Mouse (Mus musculus) intestine, embryonic 14.5 days (tissue): Measurements from ENCODE around the gene Phf8. TPM values are rescaled to one million over a fixed set of nuclear protein-coding genes. Genes with fewer than 3 reads are reported as not detected.
"Not testable (repeated sequence)": the region's sequence is repeated elsewhere in the genome, so short reads cannot be mapped to it uniquely, and the experiment has no call there.

Experiments
- ATAC-seq: fragments of 200-750 bp; cut with Nextera tagmentation; replicated peaks from 2 replicates; pipeline ENCODE4 v1.8.0; 2017; ENCODE audit warnings: low read depth, moderate number of reproducible peaks, moderate TSS enrichment, moderate library complexity; ENCODE audit not compliant: low FRiP score, low TSS enrichment
- DNase-seq: peaks from one replicate; pipeline ENCODE4 v3.0.0-alpha.2; 2018; ENCODE audit warnings: low spot score
- H3K27ac ChIP-seq: fragments of 300-500 bp; sonication (generic); 2 replicates; pipeline ENCODE4 v1.5.1; 2014; ENCODE audit warnings: low read depth, mild to moderate bottlenecking, control low read depth
- H3K27me3 ChIP-seq: fragments of 300-500 bp; sonication (generic); replicated peaks from 2 replicates; pipeline ENCODE4 v1.6.1; 2014; ENCODE audit warnings: low read length, control low read depth; ENCODE audit not compliant: control insufficient read depth, insufficient read depth
- H3K36me3 ChIP-seq: fragments of 300-500 bp; sonication (generic); 2 replicates; pipeline ENCODE4 v1.6.1; 2014; ENCODE audit warnings: low read length, control low read depth; ENCODE audit not compliant: control insufficient read depth, insufficient read depth
- H3K4me1 ChIP-seq: fragments of 300-500 bp; sonication (generic); replicated peaks from 2 replicates; pipeline ENCODE4 v1.6.1; 2014; ENCODE audit warnings: low read length, control low read depth, mixed read lengths; ENCODE audit not compliant: control insufficient read depth, insufficient read depth
- H3K4me2 ChIP-seq: fragments of 300-500 bp; sonication (generic); 2 replicates; pipeline ENCODE4 v1.6.1; 2014; ENCODE audit warnings: low read length
- H3K4me3 ChIP-seq: fragments of 300-500 bp; sonication (generic); 2 replicates; pipeline ENCODE4 v1.5.1; 2014; ENCODE audit warnings: low read depth, low read length, control low read depth, mixed read lengths
- H3K9ac ChIP-seq: fragments of 300-500 bp; sonication (generic); 2 replicates; pipeline ENCODE4 v1.6.1; 2014; ENCODE audit warnings: mild to moderate bottlenecking, low read length
- H3K9me3 ChIP-seq: fragments of 300-500 bp; sonication (generic); 2 replicates; pipeline ENCODE4 v1.6.1; 2016; ENCODE audit warnings: low read length, control low read depth; ENCODE audit not compliant: control insufficient read depth
- WGBS: fragments of 180-500 bp; shearing (Covaris S2); extraction: QIAGEN DNeasy Blood & Tissue Kit; methylation state at CpG from one replicate; pipeline ENCODE4 v1.1.7; 2014; 5-methylcytosine and 5-hydroxymethylcytosine counted together
- polyA plus RNA-seq: library from polyadenylated mRNA; unstranded; fragments of >200 nt; fragmentation: Nextera tagmentation; extraction: Ambion mirVana; gene quantifications from 2 replicates; pipeline ENCODE4 v1.2.1, GENCODE M21; 2014

Gene Phf8
- polyA plus RNA-seq, result 16.5 and 17.9 TPM in 2 replicates

DNA sequence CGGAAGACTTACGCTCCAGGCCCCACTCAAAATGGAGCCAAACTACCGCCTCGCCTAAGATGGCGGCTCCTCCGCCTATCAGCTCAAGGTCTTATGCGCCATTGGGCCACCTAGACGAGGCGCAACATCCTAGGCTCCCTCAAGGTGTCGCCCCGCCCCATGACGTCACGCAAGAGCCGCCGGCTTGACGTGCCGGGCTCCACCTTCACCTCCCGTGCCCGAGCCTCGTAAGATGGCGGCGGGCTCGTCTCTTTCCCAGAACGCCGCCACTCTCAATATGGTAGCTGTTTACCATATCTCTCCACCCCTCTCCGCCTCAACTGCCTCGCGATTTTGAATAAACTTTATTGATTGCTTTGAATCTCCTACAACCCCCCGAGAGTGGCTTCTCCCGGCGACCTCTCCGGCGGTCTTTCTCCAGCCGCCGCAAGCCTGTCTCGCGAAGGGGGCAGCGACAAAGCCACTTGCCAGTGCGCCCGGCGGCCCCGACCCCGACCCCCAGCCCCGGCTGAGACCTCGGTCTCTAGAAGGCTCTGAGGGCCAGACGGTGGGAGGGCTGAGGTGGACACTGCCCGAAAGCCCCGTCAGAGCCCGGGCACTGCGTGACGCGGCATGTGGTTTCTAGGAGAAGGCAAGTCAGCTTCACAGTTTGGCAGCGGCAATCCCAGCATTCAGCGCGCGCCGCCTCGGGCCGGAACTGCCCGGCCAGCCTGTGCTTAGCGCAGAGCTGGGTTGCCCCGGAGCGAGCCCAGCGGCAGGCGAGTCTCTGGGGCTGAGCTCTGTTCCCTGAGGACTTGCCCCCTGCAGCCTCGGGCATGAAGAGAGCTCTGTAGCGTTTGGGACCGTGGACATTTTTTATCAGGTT, at the start of gene Phf8:
Gene Phf8 (plus strand): TSS at position 215 of the 865 bp plus-strand sequence.
- H3K4me2 ChIP-seq, result peak within 1 kb of the TSS; percentile 49
- H3K4me1 ChIP-seq, result no peaks in the 10 kb centered on the region
- H3K36me3 ChIP-seq, result 0 out of 2 replicates have a peak, but pooled peaks cover 4% of the 10 kb centered on the region
- peak within 1 kb of the TSS; percentile 98 for H3K27ac ChIP-seq
- 14% methylated on average over 64 of the region's 68 CpGs for WGBS
- H3K4me3 ChIP-seq, result peak within 1 kb of the TSS; percentile 50
- ATAC-seq, result peak; percentile 98
- DNase-seq, result peak; percentile 89
- no peaks in the 10 kb centered on the region for H3K9me3 ChIP-seq
- H3K27me3 ChIP-seq, result 0 out of 2 replicates have a peak, but pooled peaks cover 3% of the 10 kb centered on the region
- peak within 1 kb of the TSS; percentile 64 for H3K9ac ChIP-seq

DNA sequence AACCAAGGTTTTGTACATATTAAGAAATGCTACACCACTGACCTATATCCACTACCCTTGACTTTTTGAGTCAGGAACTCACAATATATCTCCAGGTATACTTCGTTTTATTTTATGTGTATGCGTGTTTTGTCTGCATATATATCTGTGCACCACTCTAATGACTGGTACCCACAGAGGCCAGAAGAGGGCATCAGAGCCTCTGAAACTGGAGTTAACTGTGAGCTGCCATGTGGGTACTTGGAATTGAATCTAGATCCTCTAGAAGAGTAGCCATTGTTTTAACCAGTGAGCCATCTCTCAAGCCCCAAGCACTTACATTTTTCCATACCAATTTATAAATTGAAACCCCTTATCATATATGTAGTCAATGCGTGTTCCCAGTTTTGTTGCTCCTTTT, 32.3 kb upstream of the Phf8 start:
- H3K9me3 ChIP-seq, result no peaks in the 10 kb centered on the region
- H3K4me3 ChIP-seq, result no peak overlapping the region
- H3K36me3 ChIP-seq, result no peaks in the 10 kb centered on the region
- H3K9ac ChIP-seq, result no peak overlapping the region
- H3K27me3 ChIP-seq, result no peaks in the 10 kb centered on the region
- DNase-seq (no peak), ATAC-seq (no peak)
- H3K4me2 ChIP-seq, result no peak overlapping the region
- 82% methylated on average over 3 of the region's 3 CpGs for WGBS
- no peak overlapping the region for H3K27ac ChIP-seq
- no peaks in the 10 kb centered on the region for H3K4me1 ChIP-seq

DNA sequence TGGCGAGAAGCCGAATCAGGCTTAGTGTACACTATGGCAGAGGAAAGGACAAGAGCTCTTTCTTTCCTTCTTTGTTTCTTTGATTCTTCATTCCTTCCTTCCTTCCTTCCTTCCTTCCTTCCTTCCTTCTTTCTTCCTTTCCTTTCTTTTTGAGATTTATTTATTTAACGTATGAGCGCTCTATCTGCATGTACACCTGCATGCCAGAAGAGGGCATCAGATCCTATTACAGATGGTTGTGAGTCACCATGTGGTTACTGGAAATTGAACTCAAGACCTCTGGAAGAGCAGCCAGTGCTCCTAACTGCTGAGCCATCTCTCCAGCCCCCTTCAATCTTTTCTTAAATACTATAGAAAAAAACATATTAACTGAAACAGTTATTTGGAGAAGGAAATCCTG, 27.2 kb upstream of the Phf8 start:
- ATAC-seq, H3K9me3 ChIP-seq, H3K27ac ChIP-seq, H3K9ac ChIP-seq, H3K4me1 ChIP-seq, DNase-seq, H3K4me2 ChIP-seq, H3K4me3 ChIP-seq, H3K27me3 ChIP-seq, H3K36me3 ChIP-seq: not testable (repeated sequence)
- 90% methylated on average over 4 of the region's 4 CpGs for WGBS

DNA sequence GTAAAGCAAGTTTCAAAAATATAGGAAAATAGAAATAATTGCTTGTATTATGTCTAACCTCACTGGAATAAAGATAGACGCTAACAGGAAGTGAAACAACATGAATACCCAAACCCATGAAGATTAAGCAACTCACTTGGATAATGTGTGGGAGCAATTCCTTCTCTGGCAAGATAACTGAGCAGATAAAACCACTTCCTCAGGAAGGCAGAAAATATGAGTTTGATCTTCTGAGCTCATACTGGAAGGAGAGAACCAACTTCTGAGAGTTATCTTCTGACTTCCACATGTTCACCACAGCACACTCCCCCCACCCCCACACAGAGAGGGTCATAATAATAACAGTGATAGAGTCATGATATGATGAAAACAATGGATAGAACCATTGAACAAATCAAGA, 23.9 kb upstream of the Phf8 start:
- no peak overlapping the region for H3K4me2 ChIP-seq
- H3K9me3 ChIP-seq, result no peaks in the 10 kb centered on the region
- DNase-seq (no peak), ATAC-seq (no peak)
- H3K36me3 ChIP-seq, result no peaks in the 10 kb centered on the region
- 80% methylated on average over 1 of the region's 1 CpGs for WGBS
- no peaks in the 10 kb centered on the region for H3K4me1 ChIP-seq
- H3K9ac ChIP-seq, result no peak overlapping the region
- no peaks in the 10 kb centered on the region for H3K27me3 ChIP-seq
- no peak overlapping the region for H3K27ac ChIP-seq
- no peak overlapping the region for H3K4me3 ChIP-seq

DNA sequence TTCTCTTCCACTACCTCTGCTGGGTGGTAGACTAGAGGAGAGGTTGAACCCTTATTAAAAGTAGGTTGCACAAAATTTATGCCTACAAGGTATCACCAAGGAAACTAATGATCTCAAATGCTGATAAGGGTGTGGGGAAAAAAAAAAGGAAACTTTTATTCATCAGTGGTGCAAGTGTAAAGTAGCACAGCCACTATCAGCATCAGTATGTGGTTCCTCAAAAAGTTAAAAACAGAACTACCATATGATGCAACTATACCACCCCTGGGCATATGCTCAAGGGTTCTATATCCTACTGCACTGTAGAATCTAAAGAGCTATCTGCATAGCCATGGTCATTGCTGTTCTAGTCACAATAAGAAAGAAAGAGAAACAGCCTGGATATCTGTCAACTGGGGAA, 11.9 kb upstream of the Phf8 start:
- H3K4me3 ChIP-seq, result no peak overlapping the region
- H3K9ac ChIP-seq, result no peak overlapping the region
- ATAC-seq (no peak), DNase-seq (no peak)
- H3K4me2 ChIP-seq, result no peak overlapping the region
- H3K27ac ChIP-seq, result no peak overlapping the region
- no peaks in the 10 kb centered on the region for H3K4me1 ChIP-seq
- H3K9me3 ChIP-seq, result no peaks in the 10 kb centered on the region
- no peaks in the 10 kb centered on the region for H3K36me3 ChIP-seq
- no peaks in the 10 kb centered on the region for H3K27me3 ChIP-seq

DNA sequence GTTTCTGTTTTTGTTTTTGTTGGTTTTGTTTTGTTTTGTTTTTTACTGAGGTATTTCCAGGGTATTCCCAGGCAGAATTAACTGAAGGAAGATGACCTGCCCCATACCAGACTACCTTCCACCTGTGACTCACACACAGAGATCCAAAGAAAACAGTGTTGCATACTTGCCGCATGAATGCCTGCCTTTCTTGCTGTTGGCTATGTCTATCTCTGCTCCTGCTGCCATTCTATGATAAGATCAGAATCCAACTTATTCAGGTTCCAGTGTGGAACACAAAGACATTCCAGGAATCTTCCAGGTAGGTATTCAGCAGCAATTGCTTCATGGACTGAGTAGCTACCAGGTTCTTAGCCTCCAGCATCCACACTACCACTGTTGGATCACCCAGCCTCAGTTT, 10.6 kb upstream of the Phf8 start:
- no peak overlapping the region for H3K27ac ChIP-seq
- ATAC-seq, result no peak
- whole genome bisulfite sequencing, result 85% methylated on average over 1 of the region's 1 CpGs
- no peaks in the 10 kb centered on the region for H3K36me3 ChIP-seq
- H3K4me1 ChIP-seq, result no peaks in the 10 kb centered on the region
- H3K9me3 ChIP-seq, result no peaks in the 10 kb centered on the region
- H3K4me3 ChIP-seq, result no peak overlapping the region
- no peaks in the 10 kb centered on the region for H3K27me3 ChIP-seq
- no peak for DNase-seq
- no peak overlapping the region for H3K9ac ChIP-seq
- H3K4me2 ChIP-seq, result no peak overlapping the region

DNA sequence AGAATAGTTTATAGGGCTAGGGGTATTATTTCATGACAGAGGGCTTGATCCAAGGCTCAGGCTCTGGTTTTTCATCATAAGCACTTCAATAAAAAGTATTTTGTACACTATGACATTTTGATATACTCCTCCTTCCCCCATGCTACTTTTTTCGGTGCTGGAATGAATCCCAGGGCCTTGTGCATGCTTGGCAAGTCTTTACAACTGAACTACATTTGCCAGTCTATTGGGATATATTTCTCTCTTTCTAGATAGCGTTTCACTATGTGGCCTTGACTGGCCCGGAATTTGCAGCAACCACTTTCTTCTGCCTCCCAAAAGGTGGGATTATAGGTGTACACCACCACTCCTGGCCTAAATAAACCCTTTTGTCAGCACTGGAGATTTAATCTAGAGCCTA, 7.4 kb upstream of the Phf8 start:
- DNase-seq (no peak), ATAC-seq (no peak)
- WGBS, result 73% methylated on average over 3 of the region's 3 CpGs
- Histone ChIP-seq H3K27ac (no peak overlapping the region), H3K4me3 (no peak overlapping the region), H3K36me3 (no peaks in the 10 kb centered on the region), H3K9me3 (no peaks in the 10 kb centered on the region), H3K4me2 (no peak overlapping the region), H3K4me1 (no peaks in the 10 kb centered on the region), H3K9ac (no peak overlapping the region), H3K27me3 (no peaks in the 10 kb centered on the region)

DNA sequence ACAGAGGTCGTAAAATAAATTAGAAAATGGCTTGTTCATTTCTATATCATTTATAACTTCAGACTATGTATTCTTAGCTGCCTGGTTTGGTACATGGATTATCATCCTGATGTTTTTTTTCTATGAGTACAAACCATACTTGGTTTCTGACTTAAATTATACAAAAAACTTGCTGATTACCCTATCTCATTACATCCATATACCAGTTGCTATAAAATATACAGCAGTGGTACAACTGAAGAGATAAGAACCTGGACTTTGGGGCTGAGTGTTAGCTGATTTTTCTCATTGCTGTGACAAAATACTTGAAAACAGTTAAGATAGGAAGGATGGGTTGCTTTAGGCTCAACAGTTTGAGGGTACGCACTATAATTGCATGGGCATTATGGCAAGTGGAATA, 6.8 kb upstream of the Phf8 start:
- no peaks in the 10 kb centered on the region for H3K36me3 ChIP-seq
- H3K27me3 ChIP-seq, result no peaks in the 10 kb centered on the region
- H3K27ac ChIP-seq, result no peak overlapping the region
- ATAC-seq, result no peak
- no peak overlapping the region for H3K4me3 ChIP-seq
- H3K9ac ChIP-seq, result no peak overlapping the region
- no peak for DNase-seq
- no peaks in the 10 kb centered on the region for H3K4me1 ChIP-seq
- no peak overlapping the region for H3K4me2 ChIP-seq
- H3K9me3 ChIP-seq, result no peaks in the 10 kb centered on the region
- WGBS, result 87% methylated on average over 2 of the region's 2 CpGs

DNA sequence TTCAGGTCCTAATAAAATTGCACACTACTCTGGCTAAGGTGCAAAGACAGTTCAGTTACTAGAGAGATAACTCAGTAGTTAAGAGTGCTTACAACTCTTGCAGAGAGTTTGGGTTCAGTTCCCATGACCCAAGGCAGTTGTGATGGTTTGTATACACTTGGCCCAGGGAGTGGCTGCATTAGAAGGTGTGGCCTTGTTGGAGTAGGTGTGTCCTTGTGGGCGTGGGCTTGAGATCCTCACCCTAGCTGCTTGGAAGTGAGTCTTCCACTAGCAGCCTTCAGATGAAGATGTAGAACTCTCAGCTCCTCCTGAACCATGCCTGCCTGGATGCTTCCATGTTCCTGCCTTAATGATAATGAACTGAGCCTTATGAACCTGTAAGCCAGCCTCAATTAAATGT, 2.3 kb upstream of the Phf8 start:
- H3K4me2 ChIP-seq, result no peak overlapping the region
- no peaks in the 10 kb centered on the region for H3K36me3 ChIP-seq
- no peaks in the 10 kb centered on the region for H3K4me1 ChIP-seq
- no peaks in the 10 kb centered on the region for H3K9me3 ChIP-seq
- DNase-seq (no peak), ATAC-seq (no peak)
- H3K27ac ChIP-seq, result no peak overlapping the region
- no peak overlapping the region for H3K9ac ChIP-seq
- 0 out of 2 replicates have a peak, but pooled peaks cover 3% of the 10 kb centered on the region for H3K27me3 ChIP-seq
- WGBS, result 61% methylated on average over 1 of the region's 1 CpGs
- no peak overlapping the region for H3K4me3 ChIP-seq
